Mouse (Mus musculus) limb, embryonic 11.5 days (tissue): ENCODE measurements around the gene Comt. TPM values are rescaled to one million over a fixed set of nuclear protein-coding genes. Genes with fewer than 3 reads are reported as not detected.

ENCODE experiments used
- ATAC-seq: fragments of 200-750 bp; cut with Nextera tagmentation; 2 replicates; pipeline ENCODE4 v1.8.0; 2017; ENCODE audit warnings: low read depth; ENCODE audit not compliant: insufficient number of reproducible peaks, low FRiP score, low TSS enrichment
- DNase-seq: peaks from one replicate; pipeline ENCODE4 v3.0.0-alpha.2; 2015; ENCODE audit warnings: low spot score
- H3K27ac ChIP-seq: fragments of 300-500 bp; sonication (generic); replicated peaks from 2 replicates; pipeline ENCODE4 v1.5.1; 2014; ENCODE audit warnings: low read depth, mild to moderate bottlenecking, low read length
- H3K27me3 ChIP-seq: fragments of 300-500 bp; sonication (generic); 2 replicates; pipeline ENCODE4 v1.6.1; 2014; ENCODE audit warnings: mild to moderate bottlenecking, low read length, mixed read lengths; ENCODE audit not compliant: control insufficient read depth, insufficient read depth
- H3K36me3 ChIP-seq: fragments of 300-500 bp; sonication (generic); 2 replicates; pipeline ENCODE4 v1.6.1; 2014; ENCODE audit warnings: mild to moderate bottlenecking, low read length, moderate library complexity, mixed read lengths; ENCODE audit not compliant: control insufficient read depth, insufficient read depth
- H3K4me1 ChIP-seq: fragments of 300-500 bp; sonication (generic); 2 replicates; pipeline ENCODE4 v1.6.1; 2014; ENCODE audit warnings: low read length, mixed read lengths; ENCODE audit not compliant: control insufficient read depth, insufficient read depth
- H3K4me2 ChIP-seq: fragments of 300-500 bp; sonication (generic); 2 replicates; pipeline ENCODE4 v1.6.1; 2014; ENCODE audit warnings: low read depth, mild to moderate bottlenecking, moderate library complexity; ENCODE audit not compliant: severe bottlenecking
- H3K4me3 ChIP-seq: fragments of 300-500 bp; sonication (generic); 2 replicates; pipeline ENCODE4 v1.5.1; 2014; ENCODE audit warnings: low read depth, low read length
- H3K9ac ChIP-seq: fragments of 300-500 bp; sonication (generic); 2 replicates; pipeline ENCODE4 v1.6.1; 2014; ENCODE audit warnings: mild to moderate bottlenecking, low read length
- H3K9me3 ChIP-seq: fragments of 300-500 bp; sonication (generic); 2 replicates; pipeline ENCODE4 v1.6.1; 2016; ENCODE audit warnings: low read length; ENCODE audit not compliant: control insufficient read depth
- WGBS: fragments of 180-500 bp; shearing (Covaris S2); extraction: QIAGEN DNeasy Blood & Tissue Kit; methylation state at CpG from one replicate; pipeline ENCODE4 v1.1.7; 2014; 5-methylcytosine and 5-hydroxymethylcytosine counted together
- polyA plus RNA-seq: library from polyadenylated mRNA; unstranded; fragments of >200 nt; fragmentation: Nextera tagmentation; extraction: Ambion mirVana; gene quantifications from 2 replicates; pipeline ENCODE4 v1.2.1, GENCODE M21; 2014

Gene Comt
- polyA plus RNA-seq, 1 experiment from 2014 or later: 64.2 TPM

- peaks cover 17% of the 10 kb centered on the region for H3K4me1 ChIP-seq
- no peaks in the 10 kb centered on the region for H3K9me3 ChIP-seq
- H3K27ac ChIP-seq: no peak overlapping the region
- no peak overlapping the region for H3K4me3 ChIP-seq
- no peaks in the 10 kb centered on the region for H3K36me3 ChIP-seq
- no peak for DNase-seq
- H3K9ac ChIP-seq: no peak overlapping the region
- ATAC-seq: no peak
- no peaks in the 10 kb centered on the region for H3K27me3 ChIP-seq
- H3K4me2 ChIP-seq: no peak overlapping the region
- WGBS: 80% methylated on average over 9 of the region's 9 CpGs
Measured at GRCm38 (mm10) chr16:18383045-18383726, 43.5 kb downstream of the Comt start.

DNA sequence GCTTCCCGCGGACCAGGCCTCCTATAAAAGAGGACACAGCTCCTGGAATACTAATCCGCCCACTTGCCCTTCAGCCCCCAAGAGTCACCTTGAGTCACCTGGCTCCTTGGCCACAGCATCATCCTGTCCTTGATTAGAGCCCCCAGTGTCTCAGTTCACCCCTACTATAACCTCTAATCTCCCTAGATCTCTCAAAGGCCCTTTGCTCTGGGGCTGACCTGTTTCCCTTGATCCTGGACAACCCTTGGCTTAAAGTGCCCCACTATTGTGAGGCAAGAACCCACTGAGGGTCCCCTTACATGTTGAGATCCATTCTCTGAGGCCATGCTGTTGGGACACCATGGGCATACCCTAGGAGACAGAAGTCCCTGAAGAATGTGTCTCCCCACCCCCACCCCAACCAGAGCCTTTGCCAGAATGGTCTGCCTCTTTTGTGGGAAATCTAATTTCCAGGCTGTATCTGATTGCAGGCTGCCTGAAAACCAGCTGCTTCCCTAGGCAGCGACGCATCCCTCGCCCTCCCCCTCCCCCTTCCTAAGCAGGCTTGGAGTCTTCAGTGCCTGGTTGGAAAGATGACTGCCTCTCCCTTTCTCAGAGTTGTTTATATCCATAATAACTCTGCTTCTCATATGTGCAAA, 44.9 kb downstream of the Comt start:
- DNase-seq: no peak
- H3K4me3 ChIP-seq: no peak overlapping the region
- H3K27ac ChIP-seq: no peak overlapping the region
- 50% methylated on average over 6 of the region's 6 CpGs for WGBS
- ATAC-seq: no peak
- H3K36me3 ChIP-seq: no peaks in the 10 kb centered on the region
- no peak overlapping the region for H3K4me2 ChIP-seq
- H3K27me3 ChIP-seq: no peaks in the 10 kb centered on the region
- no peak overlapping the region for H3K9ac ChIP-seq
- H3K4me1 ChIP-seq: peaks cover 9% of the 10 kb centered on the region
- H3K9me3 ChIP-seq: no peaks in the 10 kb centered on the region

GRCm38 (mm10) chr16:18380495-18381063, 46.1 kb downstream of the Comt start:
- H3K36me3 ChIP-seq: no peaks in the 10 kb centered on the region
- no peak overlapping the region for H3K4me3 ChIP-seq
- no peaks in the 10 kb centered on the region for H3K9me3 ChIP-seq
- ATAC-seq (peak; percentile 66; the same call in 1 of the 2 replicates), DNase-seq (no peak)
- no peak overlapping the region for H3K4me2 ChIP-seq
- H3K27me3 ChIP-seq: no peaks in the 10 kb centered on the region
- 51% methylated on average over 6 of the region's 6 CpGs for WGBS
- peaks cover 9% of the 10 kb centered on the region for H3K4me1 ChIP-seq
- H3K9ac ChIP-seq: no peak overlapping the region
- H3K27ac ChIP-seq: no peak overlapping the region; the same call in 1 of the 2 replicates

DNA sequence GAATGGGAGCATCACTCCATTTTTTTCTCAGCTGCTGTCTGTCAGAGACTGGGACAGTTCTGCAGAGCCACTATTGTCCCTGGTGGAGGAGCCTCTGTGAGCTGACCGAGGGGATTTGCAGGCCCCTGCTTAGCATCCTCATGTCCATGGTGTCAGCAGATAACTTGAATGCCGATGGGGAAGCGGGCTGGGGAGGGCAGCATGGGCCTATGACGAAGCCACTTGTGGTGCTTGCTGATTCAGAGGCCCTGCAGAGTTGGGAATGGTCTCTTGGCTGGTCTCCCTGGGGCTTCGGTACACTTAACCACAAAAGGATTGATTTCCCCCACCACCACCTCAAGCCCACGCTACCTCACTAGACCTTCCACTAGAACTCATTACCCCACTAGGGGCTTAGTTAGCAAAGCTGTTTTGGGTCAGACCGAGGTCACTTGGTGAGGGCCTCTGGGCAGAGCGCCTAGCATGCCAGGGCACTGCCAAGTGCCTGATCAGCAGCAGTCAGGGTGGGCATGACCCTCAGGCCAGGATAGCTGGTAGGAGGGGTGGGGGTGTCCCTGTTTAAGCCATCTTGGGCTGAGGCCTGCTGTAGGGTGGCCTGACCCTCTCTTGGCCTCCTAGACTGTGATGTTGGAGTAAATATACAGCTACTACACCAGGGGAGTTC, 47.2 kb downstream of the Comt start:
- no peak for DNase-seq
- no peaks in the 10 kb centered on the region for H3K27me3 ChIP-seq
- no peak overlapping the region for H3K4me3 ChIP-seq
- no peak for ATAC-seq
- H3K4me1 ChIP-seq: peaks cover 9% of the 10 kb centered on the region
- 86% methylated on average over 8 of the region's 8 CpGs for WGBS
- no peak overlapping the region for H3K9ac ChIP-seq
- no peaks in the 10 kb centered on the region for H3K36me3 ChIP-seq
- H3K27ac ChIP-seq: no peak overlapping the region
- no peak overlapping the region for H3K4me2 ChIP-seq
- H3K9me3 ChIP-seq: no peaks in the 10 kb centered on the region

- H3K4me2 ChIP-seq: no peak overlapping the region
- H3K27ac ChIP-seq: no peak overlapping the region
- H3K27me3 ChIP-seq: no peaks in the 10 kb centered on the region
- DNase-seq (no peak), ATAC-seq (no peak)
- no peak overlapping the region for H3K9ac ChIP-seq
- no peak overlapping the region for H3K4me3 ChIP-seq
- no peaks in the 10 kb centered on the region for H3K36me3 ChIP-seq
- H3K4me1 ChIP-seq: peaks cover under 1% of the 10 kb centered on the region
- 24% methylated on average over 1 of the region's 1 CpGs for WGBS
- no peaks in the 10 kb centered on the region for H3K9me3 ChIP-seq
Measured at GRCm38 (mm10) chr16:18378489-18378888, 48.2 kb downstream of the Comt start.

DNA sequence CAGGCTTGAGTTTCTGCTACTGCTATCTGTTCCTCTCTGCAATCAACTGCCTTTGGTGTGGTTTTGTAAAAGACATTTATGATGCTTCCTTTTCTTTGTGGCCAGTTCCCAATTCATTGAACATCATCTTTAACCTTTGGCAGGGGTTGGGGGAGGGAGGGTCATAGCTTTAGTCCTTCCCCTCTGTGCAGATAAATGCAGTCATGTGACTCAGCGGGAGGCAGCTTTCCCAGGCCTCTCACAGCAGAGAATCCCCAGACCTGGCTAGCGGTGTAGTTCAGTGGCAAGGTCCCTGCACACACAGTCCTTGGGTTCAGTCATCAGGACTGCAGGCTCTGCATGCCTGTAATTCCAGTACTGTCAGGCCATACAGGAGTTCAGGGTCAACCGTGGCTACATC, 49.4 kb downstream of the Comt start:
- Histone ChIP-seq H3K9me3 (no peaks in the 10 kb centered on the region), H3K9ac (no peak overlapping the region), H3K27me3 (no peaks in the 10 kb centered on the region), H3K4me2 (no peak overlapping the region), H3K4me3 (no peak overlapping the region), H3K27ac (no peak overlapping the region), H3K4me1 (no peaks in the 10 kb centered on the region; the same call in 1 of the 2 replicates), H3K36me3 (no peaks in the 10 kb centered on the region)
- ATAC-seq (no peak), DNase-seq (no peak)
- WGBS: 48% methylated on average over 3 of the region's 3 CpGs

DNA sequence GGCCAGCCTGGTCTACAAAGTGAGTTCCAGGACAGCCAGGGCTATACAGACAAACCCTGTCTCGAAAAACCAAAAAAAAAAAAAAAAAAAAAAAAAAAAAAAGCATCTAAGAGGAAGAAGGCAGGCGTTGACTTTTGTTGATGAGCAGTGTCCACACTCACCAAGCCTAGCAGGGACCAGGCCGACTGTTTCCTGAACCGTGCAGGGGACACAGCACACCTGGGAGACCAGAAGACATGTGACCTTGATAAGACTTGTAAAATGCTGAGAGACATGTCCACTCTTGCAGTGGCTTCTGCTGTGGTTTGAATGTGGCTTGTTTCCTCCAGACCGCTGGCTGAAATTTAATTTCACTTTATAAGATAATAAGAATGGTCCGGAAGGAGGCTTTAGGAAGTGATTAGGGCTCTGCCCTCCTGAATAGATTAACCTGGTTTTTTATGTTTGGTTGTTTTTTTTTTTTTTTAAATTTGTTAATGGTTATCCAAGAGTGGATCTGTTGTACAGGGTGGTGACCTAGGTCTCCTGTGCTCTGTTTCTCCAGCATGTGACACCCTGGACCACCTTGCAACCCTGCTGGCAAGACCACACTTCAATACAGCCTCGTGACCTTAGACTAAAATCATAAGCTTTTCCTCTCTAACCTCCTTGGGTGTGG, 50.2 kb downstream of the Comt start:
- no peaks in the 10 kb centered on the region for H3K9me3 ChIP-seq
- DNase-seq: no peak

DNA sequence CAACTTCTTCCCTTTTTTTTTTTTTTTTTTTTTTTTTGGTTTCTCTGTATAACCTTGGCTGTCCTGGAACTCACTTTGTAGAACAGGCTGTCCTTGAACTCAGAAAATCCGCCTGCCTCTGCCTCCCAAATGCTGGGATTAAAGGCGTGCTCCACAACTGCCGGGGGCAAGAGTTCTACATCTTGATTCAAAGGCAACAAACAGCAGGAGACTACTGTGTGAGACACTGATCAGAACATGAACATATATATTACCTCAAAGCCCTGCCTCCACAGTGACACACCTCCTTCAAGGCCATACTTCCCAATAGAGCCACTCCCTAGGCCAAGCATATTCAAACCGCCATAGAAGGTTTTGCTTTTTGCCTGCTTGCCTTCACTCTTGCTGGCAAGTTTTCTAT, 53.0 kb downstream of the Comt start:
- H3K36me3 ChIP-seq: no peaks in the 10 kb centered on the region
- H3K9ac ChIP-seq: no peak overlapping the region
- DNase-seq (no peak), ATAC-seq (no peak)
- no peak overlapping the region for H3K27ac ChIP-seq
- WGBS: 93% methylated on average over 4 of the region's 4 CpGs
- H3K4me1 ChIP-seq: no peaks in the 10 kb centered on the region
- H3K9me3 ChIP-seq: no peaks in the 10 kb centered on the region
- H3K27me3 ChIP-seq: no peaks in the 10 kb centered on the region
- no peak overlapping the region for H3K4me2 ChIP-seq
- no peak overlapping the region for H3K4me3 ChIP-seq

More for the DNA sequence above, 50.2 kb downstream of the Comt start:
- no peak overlapping the region for H3K27ac ChIP-seq
- H3K27me3 ChIP-seq: no peaks in the 10 kb centered on the region
- H3K4me1 ChIP-seq: no peaks in the 10 kb centered on the region; the same call in 1 of the 2 replicates
- ATAC-seq: no peak
- H3K36me3 ChIP-seq: no peaks in the 10 kb centered on the region
- no peak overlapping the region for H3K4me3 ChIP-seq
- WGBS: 87% methylated on average over 7 of the region's 7 CpGs
- H3K9ac ChIP-seq: no peak overlapping the region
- H3K4me2 ChIP-seq: no peak overlapping the region
